Mouse (Mus musculus) limb, embryonic 14.5 days (tissue): Measurements from ENCODE around the gene Baz2a. TPM values are rescaled to one million over a fixed set of nuclear protein-coding genes. Genes with fewer than 3 reads are reported as not detected.
"Not testable (repeated sequence)": the region's sequence is repeated elsewhere in the genome, so short reads cannot be mapped to it uniquely, and the experiment has no call there.

Experiments
- ATAC-seq: fragments of 200-750 bp; cut with Nextera tagmentation; 2 replicates; pipeline ENCODE4 v1.8.0; 2017; ENCODE audit warnings: low read depth, moderate number of reproducible peaks, moderate TSS enrichment; ENCODE audit not compliant: low FRiP score
- DNase-seq: peaks from one replicate; pipeline ENCODE4 v3.0.0-alpha.2; 2015; ENCODE audit warnings: low spot score
- H3K27ac ChIP-seq: fragments of 300-500 bp; sonication (generic); replicated peaks from 2 replicates; pipeline ENCODE4 v1.5.1; 2014; ENCODE audit warnings: low read depth, mild to moderate bottlenecking, low read length, moderate library complexity, mixed read lengths
- H3K27me3 ChIP-seq: fragments of 300-500 bp; sonication (generic); 2 replicates; pipeline ENCODE4 v1.6.1; 2014; ENCODE audit warnings: low read length, mixed read lengths; ENCODE audit not compliant: control insufficient read depth, insufficient read depth
- H3K36me3 ChIP-seq: fragments of 300-500 bp; sonication (generic); 2 replicates; pipeline ENCODE4 v1.6.1; 2014; ENCODE audit warnings: mild to moderate bottlenecking, low read length, moderate library complexity, mixed read lengths; ENCODE audit not compliant: control insufficient read depth, insufficient read depth
- H3K4me1 ChIP-seq: fragments of 300-500 bp; sonication (generic); 2 replicates; pipeline ENCODE4 v1.6.1; 2014; ENCODE audit warnings: antibody characterized with exemption, low read length, mixed read lengths; ENCODE audit not compliant: control insufficient read depth, insufficient read depth
- H3K4me2 ChIP-seq: fragments of 300-500 bp; sonication (generic); replicated peaks from 2 replicates; pipeline ENCODE4 v1.6.1; 2014; ENCODE audit warnings: low read depth, mild to moderate bottlenecking, low read length, moderate library complexity; ENCODE audit not compliant: severe bottlenecking
- H3K4me3 ChIP-seq: fragments of 300-500 bp; sonication (generic); replicated peaks from 2 replicates; pipeline ENCODE4 v1.5.1; 2014; ENCODE audit warnings: low read length
- H3K9ac ChIP-seq: fragments of 300-500 bp; sonication (generic); 2 replicates; pipeline ENCODE4 v1.6.1; 2014; ENCODE audit warnings: mild to moderate bottlenecking, low read depth, low read length, moderate library complexity; ENCODE audit not compliant: severe bottlenecking
- H3K9me3 ChIP-seq: fragments of 300-500 bp; sonication (generic); 2 replicates; pipeline ENCODE4 v1.6.1; 2016; ENCODE audit warnings: low read length; ENCODE audit not compliant: control insufficient read depth
- POLR2A ChIP-seq: fragments of 200-500 bp; IDR thresholded peaks from 2 replicates; pipeline ENCODE4 v1.8.0; 2012; ENCODE audit warnings: inconsistent platforms, mild to moderate bottlenecking, moderate library complexity, borderline replicate concordance; ENCODE audit not compliant: insufficient read depth, insufficient read length; ENCODE audit errors: extremely low read depth
- WGBS: fragments of 180-500 bp; shearing (Covaris S2); extraction: QIAGEN DNeasy Blood & Tissue Kit; methylation state at CpG from one replicate; pipeline ENCODE4 v1.1.7; 2014; 5-methylcytosine and 5-hydroxymethylcytosine counted together
- polyA plus RNA-seq, 2 experiments: library from polyadenylated mRNA; depleted of rRNA in 1 of 2; stranded (reverse) in 1 of 2; unstranded in 1 of 2; fragments of >200 nt; fragmentation: Nextera tagmentation in 1 of 2; extraction: Ambion mirVana in 1 of 2; gene quantifications; 2 replicates each; pipeline versions ENCODE4 v1.2.1 to v1.2.3; 2012 to 2014

Baz2a gene
- polyA plus RNA-seq, 2 experiments: 17.5 to 28.3 TPM

DNA sequence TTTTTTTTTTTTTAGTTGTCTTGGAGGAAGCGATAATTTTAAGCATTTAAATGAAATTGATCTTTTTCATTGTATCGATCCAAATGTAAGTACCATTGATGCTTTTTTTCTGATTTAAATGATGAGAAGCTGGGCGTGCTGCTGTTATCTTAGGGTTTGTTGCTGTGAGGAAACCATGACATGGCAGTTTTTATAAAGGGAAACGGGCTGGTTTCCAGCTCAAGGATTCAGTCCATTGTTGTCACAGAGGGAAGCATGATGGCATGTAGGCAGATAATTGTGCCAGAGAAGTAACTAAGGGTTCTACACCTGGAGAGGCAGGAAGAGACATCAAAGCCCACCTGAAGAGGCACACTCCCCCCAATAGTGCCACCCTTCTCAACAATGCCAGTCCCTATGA lies 22.2 kb upstream of the Baz2a start:
- ATAC-seq: no peak
- Histone ChIP-seq H3K27me3 (no peaks in the 10 kb centered on the region), H3K9me3 (no peaks in the 10 kb centered on the region), H3K4me3 (no peak overlapping the region), H3K36me3 (peaks cover 64% of the 10 kb centered on the region), H3K4me1 (no peaks in the 10 kb centered on the region), H3K9ac (no peak overlapping the region), H3K4me2 (no peak overlapping the region), H3K27ac (no peak overlapping the region)
- TF ChIP-seq POLR2A: no peak
- WGBS: 97% methylated on average over 4 of the region's 4 CpGs
- DNase-seq: no peak

GRCm38 (mm10) chr10:128070432-128070831 lies 20.9 kb upstream of the Baz2a start:
- not testable (repeated sequence) for H3K4me3 ChIP-seq, H3K27ac ChIP-seq, H3K9me3 ChIP-seq, H3K9ac ChIP-seq, H3K4me2 ChIP-seq, H3K27me3 ChIP-seq, H3K4me1 ChIP-seq, DNase-seq, ATAC-seq
- WGBS: 97% methylated on average over 2 of the region's 2 CpGs
- peaks cover 73% of the 10 kb centered on the region for H3K36me3 ChIP-seq

DNA sequence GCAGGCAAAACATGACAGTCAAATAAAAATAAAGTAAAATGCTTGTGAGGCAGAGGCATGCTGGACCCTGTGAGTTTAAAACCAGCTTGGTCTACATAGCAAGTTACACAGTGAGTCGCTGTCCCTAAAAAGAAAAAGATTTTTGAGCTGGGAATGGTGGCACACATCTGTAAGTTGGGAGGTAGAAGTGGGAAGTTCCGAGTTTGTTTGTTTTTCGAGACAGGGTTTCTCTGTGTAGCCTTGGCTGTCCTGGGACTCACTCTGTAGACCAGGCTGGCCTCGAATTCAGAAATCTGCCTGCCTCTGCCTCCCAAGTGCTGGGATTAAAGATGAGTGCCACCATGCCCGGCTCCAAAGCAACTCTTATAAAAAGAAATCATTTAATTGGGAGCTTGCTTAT lies 13.1 kb upstream of the Baz2a start:
- WGBS: 79% methylated on average over 5 of the region's 5 CpGs
- ATAC-seq, H3K4me1 ChIP-seq, DNase-seq, H3K4me3 ChIP-seq, H3K4me2 ChIP-seq, H3K9ac ChIP-seq, H3K27ac ChIP-seq, H3K9me3 ChIP-seq, H3K27me3 ChIP-seq: not testable (repeated sequence)
- H3K36me3 ChIP-seq: peaks cover 34% of the 10 kb centered on the region

GRCm38 (mm10) chr10:128080496-128080895 lies 10.9 kb upstream of the Baz2a start:
- H3K27ac ChIP-seq: no peak overlapping the region
- no peak for ATAC-seq
- peaks cover 7% of the 10 kb centered on the region for H3K4me1 ChIP-seq
- peaks cover 28% of the 10 kb centered on the region for H3K36me3 ChIP-seq
- no peak overlapping the region for H3K4me2 ChIP-seq
- H3K9ac ChIP-seq: no peak overlapping the region
- H3K9me3 ChIP-seq: no peaks in the 10 kb centered on the region
- H3K4me3 ChIP-seq: no peak overlapping the region
- 72% methylated on average over 1 of the region's 1 CpGs for WGBS
- DNase-seq: no peak
- no peak for TF ChIP-seq POLR2A
- no peaks in the 10 kb centered on the region for H3K27me3 ChIP-seq

DNA sequence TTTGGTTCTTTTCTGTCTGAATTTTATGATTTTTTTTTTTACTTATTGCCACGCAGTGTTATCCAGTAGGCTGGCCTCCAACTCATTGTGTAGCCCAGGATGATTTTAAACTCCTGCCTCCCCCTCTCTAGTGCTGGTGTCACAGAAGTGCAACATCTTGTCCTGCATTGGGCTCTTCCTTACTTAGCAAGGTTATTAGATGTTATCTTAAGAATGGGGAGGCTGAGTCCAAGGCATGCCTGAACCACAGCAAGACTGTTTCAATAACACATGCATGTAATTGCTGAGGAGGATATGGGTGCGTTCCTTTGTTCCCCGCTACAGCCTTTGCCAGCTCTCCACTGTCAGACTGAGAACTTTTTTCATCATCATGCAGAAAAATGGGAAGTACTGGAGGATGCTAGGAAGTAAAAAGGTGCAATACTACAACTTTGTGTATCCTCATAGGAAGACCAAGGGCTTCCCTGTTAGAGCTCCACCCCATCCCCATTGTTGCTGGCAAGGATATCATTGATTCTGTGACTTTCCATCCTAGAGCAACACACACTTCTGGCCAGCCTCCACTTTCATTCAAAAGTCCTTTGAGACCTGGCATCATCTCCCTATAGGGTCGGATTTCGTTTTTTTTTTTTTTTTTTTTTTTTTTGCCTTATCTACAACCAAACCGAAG lies 9.4 kb upstream of the Baz2a start:
- no peak for ATAC-seq

GRCm38 (mm10) chr10:128082477-128082808 lies 8.9 kb upstream of the Baz2a start:
- DNase-seq (no peak), ATAC-seq (no peak)
- WGBS: 13% methylated on average over 9 of the region's 9 CpGs
- H3K27ac ChIP-seq: 0 out of 2 replicates have a peak overlapping the region, but pooled peaks have one; percentile 39
- H3K9me3 ChIP-seq: no peaks in the 10 kb centered on the region
- H3K36me3 ChIP-seq: peaks cover 36% of the 10 kb centered on the region
- no peak for TF ChIP-seq POLR2A
- peak overlapping the region; percentile 94 for H3K4me2 ChIP-seq
- peak overlapping the region; percentile 98 for H3K4me3 ChIP-seq
- H3K27me3 ChIP-seq: no peaks in the 10 kb centered on the region
- peak overlapping the region; percentile 37 for H3K9ac ChIP-seq
- peaks cover 7% of the 10 kb centered on the region for H3K4me1 ChIP-seq

More for the DNA sequence above, 9.4 kb upstream of the Baz2a start:
- H3K27ac ChIP-seq: no peak overlapping the region
- H3K4me1 ChIP-seq: peaks cover 7% of the 10 kb centered on the region
- H3K27me3 ChIP-seq: no peaks in the 10 kb centered on the region
- H3K4me2 ChIP-seq: peak overlapping the region; percentile 94
- H3K36me3 ChIP-seq: peaks cover 36% of the 10 kb centered on the region
- peak overlapping the region; percentile 37 for H3K9ac ChIP-seq
- no peaks in the 10 kb centered on the region for H3K9me3 ChIP-seq
- DNase-seq: no peak
- 57% methylated on average over 6 of the region's 6 CpGs for WGBS
- H3K4me3 ChIP-seq: peak overlapping the region; percentile 98
- TF ChIP-seq POLR2A: no peak
